Mouse (Mus musculus) liver, adult (tissue): ENCODE data around the gene Zfp362.

Experiments
- GATA4 ChIP-seq: IDR thresholded peaks from 2 replicates; pipeline ENCODE4 v1.6.1; 2014; ENCODE audit warnings: mild to moderate bottlenecking, low read length; ENCODE audit not compliant: insufficient replicate concordance

The Zfp362 gene

GRCm38 (mm10) chr4:128806043-128806826 is at the start of gene Zfp362:
Zfp362 (minus strand) TSS chr4:128806045.
- no peak for TF ChIP-seq GATA4

- TF ChIP-seq GATA4 = no peak
Observed at GRCm38 (mm10) chr4:128855613-128856040, 49.8 kb upstream of the Zfp362 start.

- TF ChIP-seq GATA4 = no peak
Observed at GRCm38 (mm10) chr4:128853117-128853516, 47.3 kb upstream of the Zfp362 start.

- no peak for TF ChIP-seq GATA4
Observed at GRCm38 (mm10) chr4:128852266-128852887, 46.5 kb upstream of the Zfp362 start.

GRCm38 (mm10) chr4:128849686-128850085 is 43.8 kb upstream of the Zfp362 start:
- no peak for TF ChIP-seq GATA4

- TF ChIP-seq GATA4 = no peak
Observed at GRCm38 (mm10) chr4:128848961-128849360, 43.1 kb upstream of the Zfp362 start.

GRCm38 (mm10) chr4:128845367-128845973 is 39.6 kb upstream of the Zfp362 start:
- TF ChIP-seq GATA4 = no peak

GRCm38 (mm10) chr4:128844566-128844965 is 38.7 kb upstream of the Zfp362 start:
- TF ChIP-seq GATA4 = no peak

- TF ChIP-seq GATA4 = no peak
Observed at GRCm38 (mm10) chr4:128841259-128841658, 35.4 kb upstream of the Zfp362 start.

GRCm38 (mm10) chr4:128839811-128840738 is 34.2 kb upstream of the Zfp362 start:
- peak; percentile 14; the same call in 1 of the 2 replicates for TF ChIP-seq GATA4

- TF ChIP-seq GATA4 = no peak
Observed at GRCm38 (mm10) chr4:128838202-128838601, 32.4 kb upstream of the Zfp362 start.

GRCm38 (mm10) chr4:128824131-128824530 is 18.3 kb upstream of the Zfp362 start:
- TF ChIP-seq GATA4 = no peak

- no peak for TF ChIP-seq GATA4
Observed at GRCm38 (mm10) chr4:128820568-128820967, 14.7 kb upstream of the Zfp362 start.

GRCm38 (mm10) chr4:128817011-128817410 is 11.2 kb upstream of the Zfp362 start:
- no peak for TF ChIP-seq GATA4

GRCm38 (mm10) chr4:128811382-128812056 is 5.7 kb upstream of the Zfp362 start:
- TF ChIP-seq GATA4 = no peak

- TF ChIP-seq GATA4 = no peak; the same call in 1 of the 2 replicates
Observed at GRCm38 (mm10) chr4:128806827-128807179, 958 bp upstream of the Zfp362 start.
